Mouse (Mus musculus): ENCODE results near the gene Pacsin2.
"Not testable (repeated sequence)": the region's sequence is repeated elsewhere in the genome, so short reads cannot be mapped to it uniquely, and the experiment has no call there.

Gene Pacsin2

DNA sequence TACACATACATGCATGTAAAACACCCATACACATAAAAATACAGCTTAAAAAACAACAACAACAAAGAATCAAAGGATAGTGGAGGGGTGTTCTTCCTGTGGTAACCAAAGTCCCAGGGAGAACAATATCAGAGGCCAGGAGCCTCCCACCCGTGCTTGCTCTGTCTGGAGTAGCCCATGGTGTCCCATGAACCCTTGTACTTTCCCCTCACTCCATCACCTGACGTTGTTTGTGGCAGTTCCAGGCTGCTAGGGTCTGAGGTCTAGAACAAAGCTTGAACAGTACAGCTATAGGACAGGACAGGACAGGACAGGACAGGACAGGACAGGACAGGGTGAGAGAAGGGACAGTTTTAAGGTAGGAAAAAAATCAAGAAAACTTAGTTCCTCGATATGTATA lies 13.7 kb upstream of the Pacsin2 start:
- no peak for DNase-seq

GRCm38 (mm10) chr15:83476593-83477273 lies 12.3 kb upstream of the Pacsin2 start:
- DNase-seq, result no peak

- DNase-seq, result peak; percentile 31
These were observed 10.0 kb upstream of the Pacsin2 start for GRCm38 (mm10) chr15:83474466-83474836.

GRCm38 (mm10) chr15:83473832-83474465 lies 9.5 kb upstream of the Pacsin2 start:
- peak; percentile 32 for DNase-seq

GRCm38 (mm10) chr15:83473251-83473650 lies 8.8 kb upstream of the Pacsin2 start:
- DNase-seq, result no peak

- DNase-seq, result no peak
These were observed 7.1 kb upstream of the Pacsin2 start for GRCm38 (mm10) chr15:83471476-83471875.

GRCm38 (mm10) chr15:83470443-83470842 lies 6.0 kb upstream of the Pacsin2 start:
- DNase-seq, result no peak

DNA sequence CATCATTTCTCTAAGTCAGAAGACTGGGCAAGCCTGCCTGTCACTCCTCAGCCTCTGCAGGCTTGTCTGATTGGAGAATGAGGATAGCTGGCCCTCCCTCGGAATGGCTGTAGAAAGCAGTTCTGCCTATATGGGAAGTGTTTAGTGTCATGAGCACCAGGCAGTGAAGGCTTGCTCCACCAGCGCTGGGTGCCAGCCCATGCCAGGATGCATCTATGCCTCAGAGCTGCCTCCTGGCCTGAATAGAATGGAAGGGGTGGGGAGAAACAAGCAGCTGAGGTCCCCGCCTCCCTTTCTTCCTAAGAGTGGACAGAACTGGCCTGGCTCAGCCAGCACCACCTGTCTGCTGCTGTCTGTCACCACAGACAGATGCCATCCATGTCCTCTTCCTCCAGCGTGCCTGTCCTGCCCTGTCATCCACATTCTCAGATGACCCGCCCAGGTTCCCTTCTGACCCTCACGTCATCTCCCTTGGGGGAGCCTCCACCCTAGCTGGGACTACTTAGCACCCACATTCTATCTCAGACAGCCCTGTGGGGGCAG lies 4.9 kb upstream of the Pacsin2 start:
- no peak for DNase-seq

DNA sequence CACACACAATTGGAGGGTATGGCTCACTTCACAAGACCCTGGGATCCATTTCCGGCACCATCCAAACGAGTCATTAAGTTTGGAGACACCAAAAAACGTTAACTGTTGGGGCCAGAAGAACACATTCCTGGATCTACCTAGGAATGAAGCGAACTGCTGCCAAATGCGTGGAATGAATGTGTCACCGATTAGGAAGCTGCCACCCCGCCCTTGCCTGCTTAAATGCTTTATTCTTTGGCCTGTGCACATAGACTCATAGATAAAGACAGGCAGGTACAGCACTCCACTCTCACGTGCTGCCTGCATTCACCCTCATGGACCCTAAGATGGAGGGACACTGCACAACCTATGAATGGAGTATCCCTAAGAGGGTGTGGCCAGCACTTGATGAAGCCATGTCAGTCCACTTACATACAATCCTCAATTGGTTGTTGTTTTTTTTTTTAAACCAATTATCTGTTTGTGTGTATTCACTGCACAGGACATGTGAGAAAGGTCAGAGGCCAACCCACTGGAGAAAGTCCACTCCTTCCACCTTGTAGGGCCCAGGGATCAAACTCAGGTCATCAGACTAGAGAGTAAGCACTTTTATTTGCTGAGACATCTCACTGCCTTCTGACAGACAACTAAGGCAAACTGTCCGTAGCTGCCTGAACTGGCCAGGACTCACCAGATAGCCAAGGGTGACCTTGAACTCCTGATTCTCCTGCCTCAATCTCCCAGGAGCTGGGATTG lies 3.0 kb upstream of the Pacsin2 start:
- DNase-seq, result no peak

DNA sequence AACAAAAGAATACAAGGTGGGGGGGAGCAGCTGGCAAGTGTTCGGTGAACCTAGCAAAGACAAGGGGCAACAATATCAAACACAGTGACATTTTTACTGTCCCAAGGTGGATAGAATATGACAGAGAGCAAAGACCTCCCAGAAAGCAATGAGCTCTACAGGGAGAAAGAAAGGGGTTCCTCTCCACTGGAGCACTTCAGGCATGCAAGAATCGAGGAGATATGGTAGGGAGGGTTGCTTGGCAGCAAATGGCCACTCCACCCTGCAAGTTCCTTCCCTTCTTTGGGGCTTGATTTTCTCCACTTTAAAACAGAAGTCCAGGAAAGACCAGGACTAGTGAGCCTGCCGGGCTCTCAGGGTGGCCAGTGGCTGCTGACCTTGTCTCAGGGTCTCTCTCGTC lies 1.9 kb upstream of the Pacsin2 start:
- DNase-seq, result no peak

GRCm38 (mm10) chr15:83464905-83465650 lies 672 bp upstream of the Pacsin2 start:
- no peak for DNase-seq

- DNase-seq, result peak; percentile 48
These were observed 880 bp downstream of the Pacsin2 start for GRCm38 (mm10) chr15:83463369-83464082.

GRCm38 (mm10) chr15:83462349-83462748 lies 2.1 kb downstream of the Pacsin2 start:
- DNase-seq, result not testable (repeated sequence)

DNA sequence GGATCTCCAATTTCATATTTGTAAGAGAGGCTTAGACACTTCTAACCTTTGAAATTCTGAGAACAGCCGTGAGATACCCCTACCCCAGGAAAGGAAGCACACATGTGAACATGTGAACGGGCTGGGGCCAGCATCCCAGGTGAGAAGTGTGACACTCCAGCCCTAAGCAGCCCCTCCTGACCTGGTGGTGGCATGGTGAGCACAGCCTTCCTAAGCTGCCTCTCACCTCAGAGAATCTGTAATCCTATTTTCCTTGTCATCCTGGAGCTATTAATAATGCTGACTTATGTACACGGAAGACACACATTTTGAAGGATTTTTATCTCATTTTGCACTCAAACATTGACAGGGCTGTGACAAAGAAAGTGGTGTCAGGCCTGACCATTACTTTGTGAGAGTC lies 3.5 kb downstream of the Pacsin2 start:
- no peak for DNase-seq

DNA sequence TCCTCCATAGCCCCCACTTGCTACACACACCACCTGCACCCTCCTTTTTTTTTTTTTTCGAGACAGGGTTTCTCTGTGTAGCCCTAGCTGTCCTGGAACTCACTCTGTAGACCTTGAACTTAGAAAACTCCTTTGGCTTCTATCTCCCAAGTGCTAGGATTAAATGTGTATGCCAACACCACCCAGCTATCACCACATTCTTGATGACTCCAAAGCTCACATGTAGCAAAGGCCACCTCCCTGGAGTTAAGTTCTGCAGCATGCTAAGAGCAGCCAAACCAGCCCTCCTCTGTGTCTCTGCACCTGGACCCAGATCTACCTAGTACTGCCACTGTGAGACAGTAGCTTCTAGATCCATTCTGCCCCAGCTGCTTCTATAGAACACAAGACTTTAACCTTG lies 6.9 kb downstream of the Pacsin2 start:
- no peak for DNase-seq

- no peak for DNase-seq
These were observed 8.8 kb downstream of the Pacsin2 start for GRCm38 (mm10) chr15:83455637-83456036.

GRCm38 (mm10) chr15:83455034-83455433 lies 9.4 kb downstream of the Pacsin2 start:
- no peak for DNase-seq

DNA sequence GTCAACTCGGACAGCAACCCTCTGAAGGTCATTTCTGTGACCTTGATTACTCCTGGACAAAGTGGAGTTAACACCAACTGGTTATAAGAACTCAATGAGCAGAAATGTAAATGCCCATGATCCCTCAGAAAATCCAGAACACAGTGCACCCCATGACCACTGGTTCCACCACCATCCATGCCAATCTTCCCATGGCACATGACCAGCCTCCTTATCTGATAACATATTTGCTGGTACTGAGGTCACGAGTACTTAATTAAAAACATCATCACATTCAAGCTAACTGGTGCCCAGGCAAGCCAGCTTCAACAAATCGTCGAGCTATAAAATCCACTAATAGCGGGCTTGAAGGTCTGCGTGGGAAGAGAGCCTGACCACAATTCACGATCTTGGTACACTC lies 10.0 kb downstream of the Pacsin2 start:
- DNase-seq, result no peak

DNA sequence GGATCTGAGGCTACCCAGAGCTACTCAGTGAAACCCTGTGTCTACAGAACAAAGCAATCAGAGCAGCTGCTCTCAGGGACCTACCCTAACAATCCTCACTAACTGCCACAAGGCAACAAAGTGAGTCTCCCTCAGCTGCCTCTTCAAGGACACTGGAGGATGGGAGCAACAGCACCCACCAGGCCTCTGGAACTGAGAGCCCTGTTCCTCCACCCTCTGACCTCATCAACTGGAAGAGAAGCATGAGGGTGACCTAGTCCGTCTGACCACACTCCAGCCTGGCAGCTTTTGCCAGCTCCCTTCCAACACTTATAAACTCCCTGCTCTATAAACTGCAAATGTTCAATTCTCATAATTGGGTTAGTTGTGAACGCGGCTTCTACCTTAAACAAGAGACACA lies 10.5 kb downstream of the Pacsin2 start:
- DNase-seq, result no peak

- no peak for DNase-seq
These were observed 12.1 kb downstream of the Pacsin2 start for GRCm38 (mm10) chr15:83452219-83452760.

DNA sequence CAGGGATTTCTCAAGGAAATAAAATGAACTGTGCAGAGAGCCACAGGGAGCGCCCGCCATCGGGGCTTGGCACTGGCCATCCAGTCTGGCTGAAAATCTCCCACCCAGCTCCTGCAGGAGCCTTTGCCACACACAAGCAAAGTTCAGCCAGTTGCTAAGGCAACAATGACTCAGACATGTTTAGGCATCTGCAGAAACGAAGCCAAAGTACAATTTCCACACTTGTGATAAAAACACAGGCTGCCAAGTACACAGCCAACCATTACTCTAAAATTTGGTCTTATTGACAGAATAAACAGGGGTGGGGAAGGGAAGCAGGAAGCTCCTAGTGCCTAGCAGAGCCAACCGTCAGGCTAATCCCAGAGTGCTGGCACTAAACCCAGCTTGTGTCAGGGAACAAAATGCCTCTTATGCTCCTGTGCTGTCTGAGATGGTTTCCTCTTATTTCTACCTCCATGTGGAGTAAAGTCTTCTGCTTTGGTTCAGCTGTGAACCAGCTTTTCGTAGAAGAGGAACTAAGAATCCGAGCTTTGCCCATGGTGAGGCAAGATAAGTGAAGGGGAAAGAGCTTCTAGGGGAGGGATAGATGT lies 12.7 kb downstream of the Pacsin2 start:
- no peak for DNase-seq

DNA sequence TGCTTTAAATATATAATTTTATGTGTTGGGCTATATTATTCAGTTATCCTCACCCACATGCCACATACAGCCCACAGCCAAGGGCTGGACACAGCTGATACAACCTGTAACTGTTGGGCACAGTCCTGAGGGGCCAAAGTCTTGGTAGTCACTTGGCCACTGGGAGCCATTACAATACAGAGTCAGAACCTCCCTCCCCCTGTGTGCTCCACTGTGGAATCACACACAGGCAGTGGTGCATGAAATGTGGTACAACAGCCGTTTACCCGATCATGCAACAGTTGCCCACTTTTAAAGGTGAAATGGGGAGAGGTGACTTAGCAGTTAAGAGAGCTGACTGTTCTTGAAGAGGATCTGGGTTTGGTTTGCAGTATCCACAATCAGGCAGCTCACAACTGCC lies 14.4 kb downstream of the Pacsin2 start:
- no peak for DNase-seq

Data from embryo, embryonic 11 days (tissue).